Mouse (Mus musculus) CH12.LX (cell line): Measurements from ENCODE around the gene Htra1.

Source experiments
- POLR2A ChIP-seq: IDR thresholded peaks from 2 replicates; pipeline ENCODE4 v1.6.1; 2011; ENCODE audit warnings: low read depth, mild to moderate bottlenecking, improper control_type of control experiment, low read length
- POLR2AphosphoS2 ChIP-seq: IDR thresholded peaks from 2 replicates; pipeline ENCODE4 v1.6.1; 2011; ENCODE audit warnings: low read depth, low read length, improper control_type of control experiment

- TF ChIP-seq POLR2AphosphoS2 (no peak), POLR2A (no peak)
Observed at GRCm38 (mm10) chr7:130894931-130895617, 40.8 kb upstream of the Htra1 start.
